Mouse (Mus musculus): Measurements from ENCODE around the gene Slc4a5. TPM values are rescaled to one million over a fixed set of nuclear protein-coding genes. Genes with fewer than 3 reads are reported as not detected.

Gene Slc4a5
- polyA plus RNA-seq, 1 experiment, result 0.35 TPM

GRCm38 (mm10) chr6:83352666-83353410 is 133.2 kb downstream of the Slc4a5 start:
- no peak overlapping the region for H3K4me3 ChIP-seq (ENCODE audit: insufficient read depth, low read length)
- TF ChIP-seq CTCF (IDR thresholded peaks at IDR 0.05; ENCODE audit: extremely low read depth, insufficient read depth, low read length) (no peak), POLR2A (IDR thresholded peaks at IDR 0.05; ENCODE audit: extremely low read depth, insufficient read depth, low read length) (no peak)
- H3K27ac ChIP-seq (ENCODE audit: insufficient read depth, low read length), result no peak overlapping the region
- peaks cover 2% of the 10 kb centered on the region; the same call in 1 of the 2 replicates for H3K4me1 ChIP-seq (ENCODE audit: control insufficient read depth, insufficient read depth, low read length)

Other genes starting within 250 kb of the Slc4a5 start
- 1.2 and 1.9 TPM in 2 replicates for gene Dok1, start 186.4 kb upstream of the Slc4a5 start, polyA plus RNA-seq (2012; rRNA removed)
- gene Loxl3, start 185.7 kb upstream of the Slc4a5 start, polyA plus RNA-seq (2012; rRNA removed), result 4.9 and 6.6 TPM in 2 replicates
- gene Aup1, start 165.3 kb upstream of the Slc4a5 start, polyA plus RNA-seq (2012; rRNA removed), result 224 and 239 TPM in 2 replicates
- gene Htra2, start 164.6 kb upstream of the Slc4a5 start, polyA plus RNA-seq (2012; rRNA removed), result 58.8 and 66.9 TPM in 2 replicates
- gene Dqx1, start 162.0 kb upstream of the Slc4a5 start, polyA plus RNA-seq (2012; rRNA removed), result 0.52 and 0.68 TPM in 2 replicates
- gene Tlx2, start 149.5 kb upstream of the Slc4a5 start, polyA plus RNA-seq (2012; rRNA removed), result not detected in 2 replicates
- gene Pcgf1, start 142.0 kb upstream of the Slc4a5 start, polyA plus RNA-seq (2012; rRNA removed), result 40.2 and 41.9 TPM in 2 replicates
- gene Lbx2, start 133.5 kb upstream of the Slc4a5 start, polyA plus RNA-seq (2012; rRNA removed), result 0.40 and 0.42 TPM in 2 replicates
- 8.1 and 9.7 TPM in 2 replicates for gene Ccdc142, start 118.2 kb upstream of the Slc4a5 start, polyA plus RNA-seq (2012; rRNA removed)
- 7.8 and 9.7 TPM in 2 replicates for gene Gm42688, start 118.2 kb upstream of the Slc4a5 start, polyA plus RNA-seq (2012; rRNA removed)
- gene Mrpl53, start 110.8 kb upstream of the Slc4a5 start, polyA plus RNA-seq (2012; rRNA removed), result 95.3 and 98.0 TPM in 2 replicates
- 31.4 and 32.6 TPM in 2 replicates for gene Mogs, start 104.3 kb upstream of the Slc4a5 start, polyA plus RNA-seq (2012; rRNA removed)
- 74.4 and 78.5 TPM in 2 replicates for gene Wbp1, start 98.3 kb upstream of the Slc4a5 start, polyA plus RNA-seq (2012; rRNA removed)
- 23.2 and 25.5 TPM in 2 replicates for gene Ino80b, start 94.4 kb upstream of the Slc4a5 start, polyA plus RNA-seq (2012; rRNA removed)
- 163 and 169 TPM in 2 replicates for gene Rtkn, start 84.4 kb upstream of the Slc4a5 start, polyA plus RNA-seq (2012; rRNA removed)
- gene Wdr54, start 63.4 kb upstream of the Slc4a5 start, polyA plus RNA-seq (2012; rRNA removed), result 29.0 and 34.1 TPM in 2 replicates
- 29.7 and 31.4 TPM in 2 replicates for gene 1700003E16Rik, start 63.4 kb upstream of the Slc4a5 start, polyA plus RNA-seq (2012; rRNA removed)
- gene Dctn1, start 53.9 kb upstream of the Slc4a5 start, polyA plus RNA-seq (2012; rRNA removed), result 332 and 350 TPM in 2 replicates
- gene Mthfd2, start 106.1 kb downstream of the Slc4a5 start, polyA plus RNA-seq (2012; rRNA removed), result 6.4 and 7.6 TPM in 2 replicates
- 16.2 and 18.6 TPM in 2 replicates for gene Mob1a, start 106.2 kb downstream of the Slc4a5 start, polyA plus RNA-seq (2012; rRNA removed)
- 60.8 and 62.6 TPM in 2 replicates for gene Bola3, start 129.3 kb downstream of the Slc4a5 start, polyA plus RNA-seq (2012; rRNA removed)
- gene Tet3, start 239.3 kb downstream of the Slc4a5 start, polyA plus RNA-seq (2012; rRNA removed), result 16.6 TPM in 2 replicates